Mouse (Mus musculus): Measurements from ENCODE around the gene 4930451I11Rik. TPM values are rescaled to one million over a fixed set of nuclear protein-coding genes. Genes with fewer than 3 reads are reported as not detected.

Gene 4930451I11Rik
- polyA plus RNA-seq, 1 experiment: not detected

DNA sequence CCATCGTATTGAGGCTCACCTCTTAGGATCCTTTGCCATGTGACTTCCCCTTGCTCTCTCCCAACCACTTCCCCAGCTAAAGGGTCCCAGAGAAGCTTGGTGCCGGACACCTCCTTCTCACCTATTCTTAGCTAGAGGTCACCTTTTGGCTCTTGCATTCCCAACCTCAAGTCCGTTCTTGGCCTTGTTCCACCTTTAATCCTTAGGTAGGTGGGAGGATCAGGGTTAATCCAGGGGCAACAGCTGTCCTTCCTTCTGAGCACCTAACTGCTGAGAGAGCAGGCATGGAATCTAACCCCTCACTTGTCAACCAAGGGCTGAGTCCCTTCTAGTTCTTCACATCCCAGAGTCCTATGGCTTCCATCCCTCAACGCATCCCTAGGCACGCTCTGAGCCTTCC lies 5.5 kb downstream of the 4930451I11Rik start:
- no peak overlapping the region for H3K4me3 ChIP-seq (replicated peaks; ENCODE audit: control insufficient read depth, low read depth, low read length)
- H3K27ac ChIP-seq (ENCODE audit: control insufficient read depth, insufficient read depth, low read depth, low read length, poor library complexity): no peak overlapping the region
- no peaks in the 10 kb centered on the region for H3K4me1 ChIP-seq (ENCODE audit: control insufficient read depth, insufficient read depth, low read length)
- TF ChIP-seq CTCF (IDR thresholded peaks at IDR 0.05; ENCODE audit: control insufficient read depth, insufficient read depth, low read length) (no peak), POLR2A (IDR thresholded peaks at IDR 0.05; ENCODE audit: borderline replicate concordance, control insufficient read depth, low read depth, low read length) (no peak)
- WGBS: 69% methylated on average over 5 of the region's 5 CpGs

GRCm38 (mm10) chr7:126825403-126825802 lies 6.0 kb downstream of the 4930451I11Rik start:
- H3K4me1 ChIP-seq (ENCODE audit: control insufficient read depth, insufficient read depth, low read length): no peaks in the 10 kb centered on the region
- H3K27ac ChIP-seq (ENCODE audit: control insufficient read depth, insufficient read depth, low read depth, low read length, poor library complexity): no peak overlapping the region
- 24% methylated on average over 8 of the region's 8 CpGs for WGBS
- TF ChIP-seq CTCF (IDR thresholded peaks at IDR 0.05; ENCODE audit: control insufficient read depth, insufficient read depth, low read length) (no peak), POLR2A (IDR thresholded peaks at IDR 0.05; ENCODE audit: borderline replicate concordance, control insufficient read depth, low read depth, low read length) (no peak)
- no peak overlapping the region for H3K4me3 ChIP-seq (replicated peaks; ENCODE audit: control insufficient read depth, low read depth, low read length)

- Histone ChIP-seq H3K27ac (ENCODE audit: control insufficient read depth, insufficient read depth, low read depth, low read length, poor library complexity) (no peak overlapping the region), H3K4me1 (ENCODE audit: control insufficient read depth, insufficient read depth, low read length) (no peaks in the 10 kb centered on the region), H3K4me3 (replicated peaks; ENCODE audit: control insufficient read depth, low read depth, low read length) (no peak overlapping the region)
- TF ChIP-seq CTCF (IDR thresholded peaks at IDR 0.05; ENCODE audit: control insufficient read depth, insufficient read depth, low read length): no peak
- 33% methylated on average over 10 of the region's 10 CpGs for WGBS
Observed at GRCm38 (mm10) chr7:126823940-126824339, 7.5 kb downstream of the 4930451I11Rik start.

GRCm38 (mm10) chr7:126823202-126823711 lies 8.2 kb downstream of the 4930451I11Rik start:
- Histone ChIP-seq H3K4me1 (ENCODE audit: control insufficient read depth, insufficient read depth, low read length) (no peaks in the 10 kb centered on the region), H3K27ac (ENCODE audit: control insufficient read depth, insufficient read depth, low read depth, low read length, poor library complexity) (no peak overlapping the region), H3K4me3 (replicated peaks; ENCODE audit: control insufficient read depth, low read depth, low read length) (no peak overlapping the region)
- no peak for TF ChIP-seq POLR2A (IDR thresholded peaks at IDR 0.05; ENCODE audit: borderline replicate concordance, control insufficient read depth, low read depth, low read length)
- no peak for TF ChIP-seq CTCF (IDR thresholded peaks at IDR 0.05; ENCODE audit: control insufficient read depth, insufficient read depth, low read length)
- WGBS: 6% methylated on average over 17 of the region's 19 CpGs

DNA sequence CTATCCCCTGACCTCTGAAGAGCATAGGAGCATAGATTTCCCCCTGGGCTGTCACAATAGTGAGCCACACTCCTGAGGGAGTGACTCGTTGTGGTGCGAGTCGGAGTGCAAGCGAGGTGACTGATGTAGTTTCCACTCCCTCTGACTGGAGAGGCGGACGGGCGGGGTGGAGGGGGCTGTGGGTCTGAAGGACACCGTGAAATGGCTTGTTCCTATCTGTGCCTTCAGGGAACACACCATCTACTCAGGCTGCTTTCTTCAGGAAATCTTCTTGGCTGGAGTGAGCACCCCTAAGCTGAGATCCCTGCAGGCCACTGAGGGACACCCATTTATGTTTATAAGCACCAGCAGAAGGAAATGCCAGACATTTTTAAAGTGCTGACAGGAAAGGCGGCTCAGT lies 8.7 kb downstream of the 4930451I11Rik start:
- Histone ChIP-seq H3K4me1 (ENCODE audit: control insufficient read depth, insufficient read depth, low read length) (no peaks in the 10 kb centered on the region), H3K27ac (ENCODE audit: control insufficient read depth, insufficient read depth, low read depth, low read length, poor library complexity) (no peak overlapping the region), H3K4me3 (replicated peaks; ENCODE audit: control insufficient read depth, low read depth, low read length) (no peak overlapping the region)
- no peak for TF ChIP-seq POLR2A (IDR thresholded peaks at IDR 0.05; ENCODE audit: borderline replicate concordance, control insufficient read depth, low read depth, low read length)
- no peak for TF ChIP-seq CTCF (IDR thresholded peaks at IDR 0.05; ENCODE audit: control insufficient read depth, insufficient read depth, low read length)
- WGBS: 71% methylated on average over 9 of the region's 9 CpGs

DNA sequence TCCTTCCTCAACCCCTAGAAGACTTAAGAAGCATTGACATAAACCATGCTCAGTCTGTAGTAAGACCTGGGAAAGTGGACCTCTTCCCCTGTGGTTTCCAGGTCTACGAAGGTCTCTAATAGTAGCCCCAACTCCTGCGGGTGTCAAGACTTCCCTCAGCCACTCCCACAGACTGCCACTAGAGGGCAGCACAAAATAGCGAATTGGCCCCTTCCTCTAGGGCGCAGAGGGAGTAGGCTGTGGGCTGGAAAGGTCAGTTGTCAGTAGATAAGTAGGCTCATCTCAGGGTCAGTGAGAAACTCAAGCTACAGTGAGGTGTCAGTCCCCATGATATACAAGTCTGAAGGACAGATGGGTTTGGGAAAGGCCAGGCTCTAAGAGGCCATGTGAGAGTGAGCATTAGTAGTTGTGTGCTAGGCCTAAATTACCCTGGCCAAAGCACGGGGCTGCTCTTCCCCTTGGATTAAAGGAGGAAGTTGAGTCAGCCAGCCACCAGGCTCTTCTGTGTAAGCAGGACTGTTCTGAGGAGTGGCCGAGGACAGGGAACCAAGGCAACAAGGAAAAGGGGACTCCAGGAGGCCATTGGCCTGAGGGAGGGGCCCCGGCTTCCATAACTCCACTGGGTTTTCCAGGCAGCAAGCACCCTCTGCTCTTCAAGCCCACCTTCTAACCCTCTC lies 9.5 kb downstream of the 4930451I11Rik start:
- H3K27ac ChIP-seq (ENCODE audit: control insufficient read depth, insufficient read depth, low read depth, low read length, poor library complexity): no peak overlapping the region
- peak; percentile 98 for TF ChIP-seq CTCF (IDR thresholded peaks at IDR 0.05; ENCODE audit: control insufficient read depth, insufficient read depth, low read length)
- no peak for TF ChIP-seq POLR2A (IDR thresholded peaks at IDR 0.05; ENCODE audit: borderline replicate concordance, control insufficient read depth, low read depth, low read length)

GRCm38 (mm10) chr7:126818818-126819217 lies 12.6 kb downstream of the 4930451I11Rik start:
- Histone ChIP-seq H3K4me3 (replicated peaks; ENCODE audit: control insufficient read depth, low read depth, low read length) (no peak overlapping the region), H3K4me1 (ENCODE audit: control insufficient read depth, insufficient read depth, low read length) (no peaks in the 10 kb centered on the region), H3K27ac (ENCODE audit: control insufficient read depth, insufficient read depth, low read depth, low read length, poor library complexity) (no peak overlapping the region)
- TF ChIP-seq POLR2A (IDR thresholded peaks at IDR 0.05; ENCODE audit: borderline replicate concordance, control insufficient read depth, low read depth, low read length) (no peak), CTCF (IDR thresholded peaks at IDR 0.05; ENCODE audit: control insufficient read depth, insufficient read depth, low read length) (no peak)
- WGBS: 29% methylated on average over 1 of the region's 1 CpGs

More for the DNA sequence above, 9.5 kb downstream of the 4930451I11Rik start:
- no peaks in the 10 kb centered on the region for H3K4me1 ChIP-seq (ENCODE audit: control insufficient read depth, insufficient read depth, low read length)
- 21% methylated on average over 7 of the region's 7 CpGs for WGBS
- H3K4me3 ChIP-seq (replicated peaks; ENCODE audit: control insufficient read depth, low read depth, low read length): no peak overlapping the region

DNA sequence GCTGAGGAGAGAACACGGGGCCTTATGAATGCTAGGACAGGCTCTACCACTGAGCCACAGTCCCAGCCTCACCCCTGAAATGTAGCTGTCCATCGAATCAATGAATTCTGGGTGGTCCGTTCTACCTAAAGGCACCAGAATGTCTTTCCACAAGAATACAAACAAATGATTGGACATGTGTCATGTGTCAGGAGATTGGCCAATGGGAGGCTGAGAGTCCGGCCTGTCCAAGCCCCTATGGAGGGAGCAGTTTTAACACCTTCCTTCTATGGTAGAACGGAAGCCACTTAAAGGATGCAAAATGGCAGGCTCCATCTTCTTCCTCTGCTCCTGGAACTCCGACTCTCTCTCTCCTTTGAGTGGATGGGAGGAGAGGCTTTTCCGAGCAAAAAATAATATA lies 13.8 kb downstream of the 4930451I11Rik start:
- no peak for TF ChIP-seq POLR2A (IDR thresholded peaks at IDR 0.05; ENCODE audit: borderline replicate concordance, control insufficient read depth, low read depth, low read length)
- no peak for TF ChIP-seq CTCF (IDR thresholded peaks at IDR 0.05; ENCODE audit: control insufficient read depth, insufficient read depth, low read length)
- no peaks in the 10 kb centered on the region for H3K4me1 ChIP-seq (ENCODE audit: control insufficient read depth, insufficient read depth, low read length)
- no peak overlapping the region for H3K4me3 ChIP-seq (replicated peaks; ENCODE audit: control insufficient read depth, low read depth, low read length)
- H3K27ac ChIP-seq (ENCODE audit: control insufficient read depth, insufficient read depth, low read depth, low read length, poor library complexity): no peak overlapping the region
- WGBS: 81% methylated on average over 7 of the region's 7 CpGs

Measured in bone marrow, adult 2 months (tissue).